Comparison of ENCODE assay signal across 18 mouse cellular contexts in the genomic region with DNA sequence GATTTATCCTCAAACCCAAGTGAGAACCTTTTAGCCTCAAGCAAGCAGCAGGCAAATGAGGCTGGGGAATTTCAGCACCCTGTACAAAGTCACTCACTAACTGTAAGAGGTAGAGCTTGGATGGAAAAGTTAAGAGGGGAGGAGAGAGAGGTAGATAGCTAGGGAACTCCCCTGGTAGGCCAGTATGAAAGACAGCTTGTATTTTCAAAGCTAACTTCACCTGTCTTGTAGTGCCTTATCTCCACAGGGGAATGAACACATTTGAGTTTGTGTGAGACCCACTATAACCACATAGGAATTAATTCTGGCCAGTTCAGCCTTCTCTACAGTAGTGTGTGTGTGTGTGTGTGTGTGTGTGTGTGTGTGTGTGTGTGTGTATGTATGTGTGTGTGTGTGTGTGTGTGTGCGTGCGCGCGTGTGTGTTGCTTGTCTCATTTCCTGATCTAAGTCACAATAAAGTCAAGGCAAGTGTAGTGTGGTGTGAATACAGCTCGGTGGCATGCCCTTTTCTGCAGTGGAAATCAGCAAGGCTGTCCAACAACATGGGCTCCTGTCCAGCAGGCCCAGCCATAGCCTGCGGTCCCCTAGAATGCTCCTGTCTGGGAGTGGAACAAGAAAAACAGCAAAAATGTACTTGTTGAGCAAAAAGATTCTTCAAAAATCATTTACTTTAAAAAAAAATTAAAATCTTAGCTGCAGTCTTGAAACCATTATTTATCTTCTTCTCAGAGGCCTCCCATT. TPM values are rescaled to one million over a fixed set of nuclear protein-coding genes. Genes with fewer than 3 reads are reported as not detected.
DNase-seq lines count a peak whose midpoint lies in the region; ATAC-seq and TF ChIP-seq lines count a peak whose summit lies in the region.
"Had no signal": no experiment of that assay in that cellular context is flagged by ENCODE, and none has a peak within 500 bp of the region (broad histone marks: within the 10 kb centered on the region; RNA-seq: fewer than 3 reads in every experiment).

No protein-coding gene starts in this region.

- no peaks in the 10 kb centered on the region for H3K36me3 ChIP-seq in heart, embryonic 11.5 days (ENCODE audit: control insufficient read depth, insufficient read depth, low read length)
- H3K36me3 ChIP-seq in hindbrain, embryonic 14.5 days (replicated peaks; ENCODE audit: control insufficient read depth, insufficient read depth): no peaks in the 10 kb centered on the region
- H3K36me3 ChIP-seq in hindbrain, embryonic 12.5 days: no peaks in the 10 kb centered on the region
- no peaks in the 10 kb centered on the region for H3K36me3 ChIP-seq in limb, embryonic 10.5 days
- H3K36me3 ChIP-seq in midbrain, postnatal 0 days (ENCODE audit: insufficient read depth, low read length): no peaks in the 10 kb centered on the region
- H3K36me3 ChIP-seq: embryonic facial prominence, embryonic 12.5 days; midbrain, embryonic 12.5 days had no signal

- no peak overlapping the region for H3K4me3 ChIP-seq in heart, embryonic 11.5 days (ENCODE audit: low read depth, low read length)
- H3K4me3 ChIP-seq in hindbrain, embryonic 14.5 days (replicated peaks; ENCODE audit: low read length): no peak overlapping the region
- no peak overlapping the region for H3K4me3 ChIP-seq in hindbrain, embryonic 12.5 days
- no peak overlapping the region for H3K4me3 ChIP-seq in limb, embryonic 10.5 days
- no peak overlapping the region for H3K4me3 ChIP-seq in midbrain, postnatal 0 days (ENCODE audit: low read depth, low read length)
- H3K4me3 ChIP-seq: embryonic facial prominence, embryonic 12.5 days; gastrocnemius, adult 2 months; midbrain, embryonic 12.5 days had no signal

- H3K27me3 ChIP-seq in heart, embryonic 11.5 days (ENCODE audit: control insufficient read depth, insufficient read depth, low read length): no peaks in the 10 kb centered on the region
- no peaks in the 10 kb centered on the region for H3K27me3 ChIP-seq in hindbrain, embryonic 14.5 days (ENCODE audit: control insufficient read depth, insufficient read depth, low read length)
- H3K27me3 ChIP-seq in hindbrain, embryonic 12.5 days: no peaks in the 10 kb centered on the region
- H3K27me3 ChIP-seq in limb, embryonic 10.5 days (ENCODE audit: low read depth, poor library complexity, severe bottlenecking): 0 out of 2 replicates have a peak, but pooled peaks cover 13% of the 10 kb centered on the region
- H3K27me3 ChIP-seq in midbrain, postnatal 0 days (ENCODE audit: insufficient read depth, low read length): no peaks in the 10 kb centered on the region
- H3K27me3 ChIP-seq: embryonic facial prominence, embryonic 12.5 days; midbrain, embryonic 12.5 days had no signal

- no peak for DNase-seq in heart, adult 9 months (ENCODE audit: low spot score in 2 of 2)
- peak; percentile 23 for DNase-seq in hindbrain, embryonic 14.5 days (ENCODE audit: low spot score)
- DNase-seq in CD4-positive, CD25-positive, alpha-beta regulatory T cell, adult 2 months (ENCODE audit: low read depth, low spot score): peak; percentile 62
- no peak for DNase-seq in limb, embryonic 10.5 days (ENCODE audit: low spot score)
- DNase-seq in midbrain, postnatal 0 days (ENCODE audit: low spot score): no peak
- DNase-seq: adrenal gland, adult 8-10 months; cerebellum, adult 2 months; forebrain, postnatal 0 days; kidney, adult 8-10 months; lung, adult 18-20 months; retina, postnatal 1 day; thymus, adult 18-20 months had no signal

- no peak overlapping the region for H3K9ac ChIP-seq in heart, embryonic 11.5 days (ENCODE audit: low read depth, low read length)
- no peak overlapping the region for H3K9ac ChIP-seq in hindbrain, embryonic 14.5 days
- no peak overlapping the region for H3K9ac ChIP-seq in hindbrain, embryonic 12.5 days
- H3K9ac ChIP-seq in midbrain, postnatal 0 days (replicated peaks; ENCODE audit: low read length, poor library complexity, severe bottlenecking): no peak overlapping the region
- H3K9ac ChIP-seq: embryonic facial prominence, embryonic 12.5 days; forebrain, postnatal 0 days; midbrain, embryonic 12.5 days had no signal

- ATAC-seq in heart, embryonic 11.5 days (replicated peaks; ENCODE audit: insufficient number of reproducible peaks, low FRiP score, low TSS enrichment): no peak
- ATAC-seq in hindbrain, embryonic 14.5 days (ENCODE audit: low FRiP score): no peak
- ATAC-seq in hindbrain, embryonic 12.5 days (ENCODE audit: low FRiP score): no peak
- no peak for ATAC-seq in midbrain, postnatal 0 days (ENCODE audit: low FRiP score)
- ATAC-seq: forebrain, postnatal 0 days; hindbrain, postnatal 0 days had no signal

- no peak for TF ChIP-seq CTCF in midbrain, postnatal 0 days (IDR thresholded peaks at IDR 0.05)

- no peak overlapping the region for H3K4me2 ChIP-seq in heart, embryonic 11.5 days
- no peak overlapping the region for H3K4me2 ChIP-seq in hindbrain, embryonic 14.5 days (replicated peaks)
- no peak overlapping the region for H3K4me2 ChIP-seq in hindbrain, embryonic 12.5 days (replicated peaks)
- H3K4me2 ChIP-seq in midbrain, postnatal 0 days (ENCODE audit: low read depth, low read length, poor library complexity, severe bottlenecking): no peak overlapping the region
- H3K4me2 ChIP-seq: embryonic facial prominence, embryonic 12.5 days; midbrain, embryonic 12.5 days had no signal

- WGBS in heart, embryonic 11.5 days (ENCODE audit: insufficient replicate concordance): 70% methylated on average over 6 of the region's 6 CpGs
- WGBS in hindbrain, embryonic 14.5 days: 80% methylated on average over 6 of the region's 6 CpGs
- WGBS in hindbrain, embryonic 12.5 days: 84% methylated on average over 6 of the region's 6 CpGs
- WGBS in limb, embryonic 10.5 days: 82% methylated on average over 6 of the region's 6 CpGs
- 89% methylated on average over 6 of the region's 6 CpGs for WGBS in midbrain, postnatal 0 days

- no peaks in the 10 kb centered on the region for H3K4me1 ChIP-seq in heart, embryonic 11.5 days (ENCODE audit: control insufficient read depth, insufficient read depth, low read length)
- H3K4me1 ChIP-seq in hindbrain, embryonic 14.5 days (replicated peaks; ENCODE audit: control insufficient read depth, insufficient read depth, low read length): no peaks in the 10 kb centered on the region
- H3K4me1 ChIP-seq in hindbrain, embryonic 12.5 days: peaks cover 3% of the 10 kb centered on the region; the same call in 1 of the 2 replicates
- peaks cover 17% of the 10 kb centered on the region for H3K4me1 ChIP-seq in limb, embryonic 10.5 days
- H3K4me1 ChIP-seq in midbrain, postnatal 0 days (ENCODE audit: insufficient read depth, low read length): no peaks in the 10 kb centered on the region
- H3K4me1 ChIP-seq: midbrain, embryonic 12.5 days had no signal

- H3K27ac ChIP-seq in heart, embryonic 11.5 days (ENCODE audit: low read depth, low read length): peak overlapping the region; percentile 46; the same call in 1 of the 2 replicates
- no peak overlapping the region; the same call in 1 of the 2 replicates for H3K27ac ChIP-seq in hindbrain, embryonic 14.5 days
- H3K27ac ChIP-seq in hindbrain, embryonic 12.5 days: no peak overlapping the region
- peak overlapping the region; percentile 27; the same call in 1 of the 2 replicates for H3K27ac ChIP-seq in limb, embryonic 10.5 days
- H3K27ac ChIP-seq in midbrain, postnatal 0 days (ENCODE audit: low read depth, low read length): no peak overlapping the region
- H3K27ac ChIP-seq: embryonic facial prominence, embryonic 12.5 days; gastrocnemius, adult 2 months; hindbrain, postnatal 0 days; midbrain, embryonic 12.5 days had no signal

- no peaks in the 10 kb centered on the region for H3K9me3 ChIP-seq in heart, embryonic 11.5 days (replicated peaks; ENCODE audit: control insufficient read depth, low read length)
- H3K9me3 ChIP-seq in hindbrain, embryonic 14.5 days (ENCODE audit: control insufficient read depth, low read length): no peaks in the 10 kb centered on the region
- H3K9me3 ChIP-seq in hindbrain, embryonic 12.5 days (replicated peaks): no peaks in the 10 kb centered on the region
- no peaks in the 10 kb centered on the region for H3K9me3 ChIP-seq in limb, embryonic 10.5 days (replicated peaks)
- H3K9me3 ChIP-seq in midbrain, postnatal 0 days (ENCODE audit: low read length): no peaks in the 10 kb centered on the region
- H3K9me3 ChIP-seq: embryonic facial prominence, embryonic 12.5 days; midbrain, embryonic 12.5 days had no signal

RNA-seq across cellular contexts. Expression of a gene that starts 53.1 kb away (rescaled TPM):
- 17.2 and 17.9 TPM in 2 replicates for polyA plus RNA-seq in heart, embryonic 11.5 days (2014; fragmentation: Nextera tagmentation; extraction: Ambion mirVana)
- 105 and 112 TPM in 2 replicates for polyA plus RNA-seq in hindbrain, embryonic 14.5 days (2014; fragmentation: Nextera tagmentation; extraction: Ambion mirVana)
- polyA plus RNA-seq in hindbrain, embryonic 12.5 days (2016; fragmentation: Nextera tagmentation; extraction: Ambion mirVana): 64.8 and 67.9 TPM in 2 replicates
- polyA plus RNA-seq in limb, embryonic 10.5 days (2016; fragmentation: Nextera tagmentation; extraction: Ambion mirVana): 13.1 and 16.0 TPM in 2 replicates
- 121 and 133 TPM in 2 replicates for total RNA-seq in midbrain, postnatal 0 days (2014; rRNA removed)
- 75.6 and 82.9 TPM in 2 replicates for polyA plus RNA-seq in midbrain, postnatal 0 days (2015; fragmentation: Nextera tagmentation; extraction: Ambion mirVana)

Comparison
In these comparisons a context has a peak if more than half of its experiments do, and no peak if none do; other contexts are left out.
1. H3K27ac ChIP-seq: peak in heart, embryonic 11.5 days (single experiment) and limb, embryonic 10.5 days (single experiment); none in hindbrain, embryonic 14.5 days (single experiment), hindbrain, embryonic 12.5 days (single experiment) and midbrain, postnatal 0 days (single experiment).
2. DNase-seq: peak in hindbrain, embryonic 14.5 days (single experiment) and CD4-positive, CD25-positive, alpha-beta regulatory T cell, adult 2 months (single experiment); none in heart, adult 9 months (0 of 2), limb, embryonic 10.5 days (single experiment) and midbrain, postnatal 0 days (single experiment).